Mouse (Mus musculus): ENCODE data around the gene Zfp688.
"Not testable (repeated sequence)": the region's sequence is repeated elsewhere in the genome, so short reads cannot be mapped to it uniquely, and the experiment has no call there.

Gene Zfp688

DNA sequence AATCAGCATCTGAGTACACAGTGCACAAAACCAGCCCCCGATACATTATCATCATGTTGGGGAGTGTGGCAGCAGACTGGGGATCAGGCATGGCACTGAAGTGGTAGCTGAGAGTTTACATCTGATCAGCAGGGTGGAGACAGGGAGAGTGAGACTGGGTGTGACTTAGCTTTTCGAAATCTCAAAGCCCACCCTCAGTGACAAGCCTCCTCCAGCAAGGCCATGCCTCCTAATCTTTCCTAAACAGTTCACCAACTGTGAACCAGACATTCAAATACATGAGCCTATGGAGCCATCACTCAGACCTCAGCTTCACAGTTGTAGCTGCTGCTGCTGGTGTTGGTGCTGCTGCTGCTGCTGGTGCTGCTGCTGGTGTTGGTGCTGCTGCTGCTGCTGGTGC lies 10.4 kb downstream of the Zfp688 start:
- no peak for DNase-seq (ENCODE audit: low read depth, low spot score)

DNA sequence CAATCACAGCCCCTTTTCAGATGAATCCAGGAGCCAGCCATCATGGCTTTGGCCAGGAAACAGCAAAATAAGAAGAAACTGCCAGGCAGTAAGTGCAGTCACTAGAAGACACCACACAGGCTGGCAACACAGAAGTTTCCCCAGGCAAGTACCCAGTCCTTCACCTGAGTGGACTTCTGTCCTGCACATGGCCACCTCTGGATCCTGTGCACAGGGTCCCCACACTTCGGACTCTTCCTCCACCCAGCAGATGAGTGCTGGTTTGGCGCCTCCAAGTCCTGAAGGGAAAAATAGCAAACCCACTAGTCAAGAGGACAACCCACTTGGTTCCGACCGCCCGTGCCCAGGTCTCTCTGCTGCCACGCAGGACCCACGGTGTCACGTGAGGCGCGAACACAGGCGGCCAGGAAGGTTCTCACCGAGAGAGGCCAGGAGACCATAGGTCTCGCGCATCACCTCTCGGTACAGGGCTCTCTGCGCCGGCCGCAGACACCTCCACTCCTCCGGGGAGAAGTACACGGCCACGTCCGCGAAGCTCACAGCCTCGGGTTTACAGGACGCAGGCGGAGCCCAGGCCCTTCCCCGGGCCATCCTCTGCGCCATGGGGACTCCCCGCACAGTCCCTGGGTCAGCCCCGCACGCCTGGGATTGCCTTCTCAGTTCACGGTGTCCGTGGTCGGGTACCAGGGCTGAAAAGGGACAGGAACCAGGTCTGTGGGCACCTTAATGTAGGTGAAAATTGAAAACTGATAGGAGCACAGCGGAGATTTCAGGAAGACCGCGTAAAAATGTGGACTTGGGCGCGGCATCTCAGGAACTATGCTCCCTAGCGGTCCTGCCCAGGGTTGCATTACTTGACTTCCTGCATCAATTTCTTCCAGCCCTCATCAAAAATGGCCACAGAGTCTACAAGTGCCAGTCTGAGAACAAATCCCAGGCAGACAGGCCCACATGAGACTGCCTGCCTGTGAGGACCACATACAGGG lies 15.6 kb downstream of the Zfp688 start, which contains the start of gene Zfp764:
Zfp764 (minus strand) TSS at position 821 of the 986 bp plus-strand sequence.
- DNase-seq (ENCODE audit: low read depth, low spot score), result peak; percentile 92

DNA sequence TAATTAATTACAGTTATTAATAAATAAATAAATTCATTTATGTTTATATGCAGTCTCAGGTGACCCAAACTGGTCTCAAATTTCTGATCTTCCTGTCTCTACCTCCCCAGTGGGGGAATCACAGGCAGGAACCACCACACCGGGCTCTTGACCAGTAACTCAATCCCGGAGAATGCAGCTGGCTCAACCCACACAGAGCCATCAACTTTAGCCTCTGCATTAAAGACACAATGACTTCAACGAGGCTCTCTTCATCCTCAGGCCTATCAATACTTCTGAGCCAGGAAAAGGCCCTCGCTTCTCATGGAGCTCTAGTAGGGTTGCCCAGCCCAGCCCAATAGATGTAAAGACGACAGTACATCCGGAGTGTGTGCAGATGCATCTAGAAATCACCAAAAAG lies 17.8 kb downstream of the Zfp688 start:
- not testable (repeated sequence) for DNase-seq (ENCODE audit: low read depth, low spot score)

DNA sequence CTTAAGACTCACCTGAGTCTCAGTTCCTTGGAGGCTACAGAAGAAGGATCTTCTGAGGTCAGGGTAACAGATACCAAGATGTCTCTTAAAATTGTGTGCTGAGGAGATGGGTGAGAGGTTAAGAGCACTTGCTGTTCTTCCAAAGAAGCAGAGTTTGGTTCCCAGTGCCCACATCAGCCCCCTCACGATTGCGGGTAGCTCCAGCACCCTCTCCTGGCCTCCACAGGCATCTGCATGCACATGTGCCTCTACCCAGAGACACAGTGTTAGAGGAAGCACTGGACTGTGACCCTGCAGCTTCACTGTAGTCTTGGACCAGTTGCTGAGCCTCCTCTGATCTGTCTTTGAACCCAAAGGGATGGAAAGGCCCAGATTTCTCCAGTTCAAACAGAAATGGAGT lies 18.9 kb downstream of the Zfp688 start:
- DNase-seq (ENCODE audit: low read depth, low spot score), result peak; percentile 53

DNA sequence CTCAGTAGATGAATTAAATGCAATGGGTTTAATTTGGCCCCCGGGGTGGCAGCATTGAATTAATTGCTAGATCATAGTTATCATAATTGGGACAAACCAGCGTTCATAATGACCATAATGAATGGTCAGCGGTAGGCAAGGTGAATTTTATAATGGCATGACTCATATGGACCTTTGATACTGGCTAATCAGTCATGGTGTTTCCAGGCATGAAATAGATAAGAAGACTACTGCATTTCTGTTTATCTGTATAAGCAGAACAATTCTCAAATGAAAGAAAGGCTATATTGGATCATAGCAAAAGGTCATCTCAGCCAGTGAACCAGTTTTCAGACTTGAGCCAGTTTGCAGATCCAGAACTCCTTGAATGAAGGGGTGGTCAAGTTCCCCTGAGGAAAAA lies 21.5 kb downstream of the Zfp688 start:
- no peak for DNase-seq (ENCODE audit: low read depth, low spot score)

DNA sequence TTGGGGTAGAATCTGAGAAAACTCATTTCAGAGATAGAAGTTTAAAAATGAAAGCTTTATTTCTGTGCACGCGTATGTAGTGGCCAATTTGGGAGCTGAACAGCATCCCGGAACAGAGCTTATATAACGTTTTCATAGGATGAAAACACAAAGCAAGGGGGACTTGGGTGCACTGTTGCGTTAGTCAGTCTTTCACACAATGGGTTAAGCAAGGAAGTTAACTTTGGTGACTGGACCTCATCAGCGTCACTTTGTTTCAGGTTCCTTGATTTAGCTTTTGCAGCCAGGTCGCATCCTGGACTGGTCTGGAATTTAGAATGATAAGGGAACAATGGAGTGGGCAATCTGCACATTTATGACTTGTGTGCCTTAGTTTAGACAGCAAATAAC lies 27.9 kb downstream of the Zfp688 start:
- no peak for DNase-seq (ENCODE audit: low read depth, low spot score)

DNA sequence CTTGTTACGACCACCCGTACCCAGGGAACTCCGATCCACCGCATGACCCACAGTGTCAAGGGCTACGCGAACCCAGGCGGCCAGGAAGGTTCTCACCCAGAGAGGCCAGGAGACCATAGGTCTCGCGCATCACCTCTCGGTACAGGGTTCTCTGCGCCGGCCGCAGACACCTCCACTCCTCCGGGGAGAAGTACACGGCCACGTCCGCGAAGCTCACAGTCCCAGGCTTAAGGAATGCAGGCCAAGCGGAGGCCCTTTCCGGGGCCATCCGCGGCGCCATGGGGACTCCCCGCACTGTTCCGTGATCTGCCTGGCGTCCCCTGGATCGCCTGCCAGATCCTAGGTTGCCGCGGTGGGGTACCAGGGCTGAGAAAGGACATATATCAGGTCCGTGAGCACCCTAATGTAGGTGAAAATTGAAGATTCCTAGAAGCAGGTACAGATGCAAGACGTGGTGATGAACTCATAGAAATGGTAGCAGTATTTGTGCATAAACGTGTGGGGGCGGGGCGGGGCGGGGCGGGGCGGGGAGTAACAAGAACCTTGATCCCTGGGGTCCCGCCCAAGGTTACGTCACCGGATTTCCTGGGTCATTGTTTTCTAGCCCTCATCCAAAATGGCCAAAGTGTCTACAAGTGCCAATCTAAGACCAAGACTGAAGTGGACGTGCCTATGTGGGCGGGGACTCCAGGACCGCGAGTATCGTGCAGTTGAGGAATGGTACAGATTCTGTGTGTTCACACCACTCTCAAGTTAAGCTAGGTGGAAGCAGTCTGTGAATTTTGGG lies 28.5 kb downstream of the Zfp688 start, which contains the start of gene E430018J23Rik:
E430018J23Rik (minus strand) TSS at position 473 of the 787 bp plus-strand sequence.
- peak; percentile 98 for DNase-seq (ENCODE audit: low read depth, low spot score)

DNA sequence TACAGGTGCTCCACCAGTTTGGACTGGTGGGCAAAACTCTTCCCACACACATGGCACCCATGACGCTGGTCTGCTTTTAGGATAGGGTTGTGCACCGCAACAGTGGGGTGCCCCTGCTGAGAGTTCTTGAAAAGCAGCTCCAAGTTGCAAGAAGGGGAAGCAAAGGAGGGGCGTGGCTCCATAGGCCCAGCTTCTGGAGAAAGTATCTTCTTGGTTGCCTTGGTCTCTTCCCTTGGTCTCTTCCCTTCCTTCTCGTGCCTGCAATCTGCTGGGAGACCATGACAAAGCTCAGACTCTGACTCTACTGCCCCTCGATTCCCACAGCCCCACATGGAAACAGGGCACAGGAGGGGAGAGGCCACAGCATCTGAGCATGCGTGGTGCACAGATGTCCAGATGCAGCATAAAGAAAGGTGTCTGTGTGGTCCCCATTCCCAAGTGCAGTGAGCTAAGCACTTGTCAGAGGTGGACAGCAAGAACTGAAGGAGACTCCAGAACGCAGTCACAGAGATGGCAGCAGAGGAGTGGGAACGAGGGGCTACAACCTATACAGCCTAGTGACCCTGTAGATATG lies 29.5 kb downstream of the Zfp688 start:
- DNase-seq (ENCODE audit: low read depth, low spot score), result no peak

DNA sequence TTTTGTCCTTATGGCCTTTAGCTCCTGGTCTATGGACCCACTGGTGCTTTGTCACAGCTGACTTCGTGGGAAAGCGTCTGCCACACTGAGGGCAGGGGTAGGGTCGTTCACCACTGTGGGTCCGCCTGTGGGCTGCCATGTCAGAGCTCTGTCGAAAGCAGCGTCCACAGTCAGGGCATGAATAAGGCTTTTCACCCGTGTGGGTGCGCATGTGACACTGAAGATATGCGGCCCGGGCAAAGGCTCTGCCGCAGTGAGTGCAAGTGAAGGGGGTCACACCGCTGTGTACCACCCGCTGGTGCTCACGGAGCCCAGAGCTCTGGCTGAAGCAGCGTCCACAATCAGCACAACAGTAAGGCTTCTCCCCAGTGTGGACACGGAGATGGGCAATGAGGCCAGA lies 30.3 kb downstream of the Zfp688 start:
- no peak for DNase-seq (ENCODE audit: low read depth, low spot score)

DNA sequence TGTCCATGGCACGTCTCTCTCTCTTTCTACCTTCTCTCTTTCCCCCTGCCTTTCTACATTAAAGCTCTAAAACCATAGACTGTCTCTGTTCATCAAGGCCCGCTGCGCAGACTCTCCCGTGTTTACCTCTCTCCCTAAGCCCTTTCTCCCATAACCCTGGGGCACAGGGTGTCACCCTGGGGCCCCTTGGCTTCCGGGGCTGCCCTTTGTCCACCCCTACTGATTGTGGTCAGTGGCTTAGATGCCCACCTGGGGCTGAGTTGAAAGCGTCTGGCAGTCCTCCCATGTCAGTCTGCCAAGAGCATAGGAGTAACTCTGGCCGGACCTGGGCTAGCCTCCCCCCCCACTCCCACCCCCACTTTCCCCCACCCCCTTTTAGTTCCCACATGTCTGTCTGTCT lies 31.6 kb downstream of the Zfp688 start:
- no peak for DNase-seq (ENCODE audit: low read depth, low spot score)

DNA sequence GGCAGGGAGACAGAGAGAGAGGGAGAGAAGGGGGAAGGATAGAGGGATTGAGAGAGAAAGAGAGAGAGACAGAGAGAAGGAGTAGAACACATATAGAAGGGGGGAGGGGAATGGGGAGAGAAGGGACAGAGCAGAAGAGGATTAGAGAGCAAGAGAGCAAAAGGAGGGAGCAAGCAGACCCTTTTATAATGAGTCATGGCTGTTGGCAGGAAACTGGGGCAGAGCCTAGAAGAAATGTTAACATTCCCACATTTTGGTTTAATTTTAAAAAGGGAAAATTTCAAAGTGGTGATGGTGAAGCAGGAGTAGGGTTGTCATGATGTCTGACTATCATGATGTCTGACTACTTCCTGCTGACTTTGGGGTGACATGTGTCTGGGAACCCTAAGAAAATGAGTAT lies 33.7 kb downstream of the Zfp688 start:
- not testable (repeated sequence) for DNase-seq (ENCODE audit: low read depth, low spot score)

DNA sequence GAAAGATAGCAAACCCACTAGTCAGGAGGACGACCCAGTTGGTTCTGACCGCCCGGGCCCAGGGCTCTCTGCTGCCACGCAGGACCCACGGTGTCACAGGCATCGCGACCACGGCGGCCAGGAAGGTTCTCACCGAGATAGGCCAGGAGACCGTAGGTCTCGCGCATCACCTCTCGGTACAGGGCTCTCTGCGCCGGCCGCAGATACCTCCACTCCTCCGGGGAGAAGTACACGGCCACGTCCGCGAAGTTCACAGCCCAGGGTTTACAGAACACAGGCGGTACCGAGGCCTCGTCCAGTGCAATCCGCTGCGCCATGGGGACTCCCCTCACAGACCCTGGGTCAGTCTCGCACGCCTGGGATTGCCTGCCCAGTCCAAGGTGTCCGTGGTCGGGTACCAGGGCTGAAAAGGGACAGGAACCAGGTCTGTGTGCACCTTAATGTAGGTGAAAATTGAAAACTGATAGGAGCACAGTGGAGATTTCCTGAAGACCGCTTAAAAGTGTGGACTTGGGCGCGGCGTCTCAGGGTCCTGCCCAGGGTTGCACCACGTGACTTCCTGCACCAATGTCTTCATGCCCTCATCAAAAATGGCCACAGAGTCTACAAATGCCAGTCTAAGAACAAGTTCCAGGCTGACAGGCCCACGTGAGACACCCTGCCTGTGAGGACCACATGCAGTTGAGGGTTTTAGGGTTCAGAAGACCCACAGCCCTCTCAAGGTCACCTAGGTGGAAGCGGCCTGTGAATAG lies 35.1 kb downstream of the Zfp688 start, which contains the start of gene 9130019O22Rik:
9130019O22Rik (minus strand) TSS at position 526 of the 752 bp plus-strand sequence.
- DNase-seq (ENCODE audit: low read depth, low spot score), result peak; percentile 94

DNA sequence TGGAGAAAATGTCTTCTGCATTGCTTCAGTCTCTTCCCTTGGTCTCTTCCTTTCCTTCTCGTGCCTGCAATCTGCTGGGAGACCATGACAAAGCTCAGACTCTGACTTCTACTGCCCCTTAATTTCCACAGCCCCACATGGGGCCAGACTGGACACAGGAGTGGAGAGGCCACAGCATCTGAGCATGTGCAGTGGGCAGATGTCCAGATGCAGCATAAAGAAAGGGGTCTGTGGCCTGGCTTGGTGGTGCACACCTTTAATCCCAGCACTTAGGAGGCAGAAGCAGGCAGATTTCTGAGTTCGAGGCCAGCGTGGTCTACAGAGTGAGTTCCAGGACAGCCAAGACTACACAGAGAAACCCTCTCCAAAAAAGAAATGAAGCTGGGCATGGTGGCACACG lies 36.3 kb downstream of the Zfp688 start:
- not testable (repeated sequence) for DNase-seq (ENCODE audit: low read depth, low spot score)

DNA sequence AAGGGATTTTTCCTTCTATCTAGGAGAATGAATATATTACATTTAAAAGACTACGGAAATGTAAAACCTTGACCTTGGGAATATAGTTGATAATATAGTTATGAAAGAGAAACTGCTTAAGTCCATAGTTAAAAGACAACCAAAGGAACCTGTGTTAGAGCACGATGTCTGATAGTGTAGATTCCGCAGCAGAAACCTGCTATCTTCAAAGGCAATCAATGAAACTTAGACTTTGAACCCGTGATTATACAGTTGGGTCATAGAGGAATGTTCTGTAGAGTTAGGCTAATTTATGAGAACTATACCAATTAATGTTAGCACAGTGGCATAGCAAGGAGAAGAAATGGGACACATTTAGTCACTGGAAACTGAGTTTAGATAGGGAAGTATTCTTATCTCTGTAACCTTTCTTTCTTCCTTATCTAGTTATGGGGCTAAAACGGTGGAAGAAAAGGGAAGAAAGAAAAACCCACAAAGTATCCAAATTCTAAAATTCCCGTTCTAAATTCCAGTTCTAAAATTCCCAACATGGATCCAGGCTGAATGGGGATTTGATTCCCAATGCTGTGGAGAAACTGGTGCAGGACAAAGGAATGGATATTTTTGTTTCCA lies 43.5 kb downstream of the Zfp688 start:
- DNase-seq (ENCODE audit: low read depth, low spot score), result no peak

DNA sequence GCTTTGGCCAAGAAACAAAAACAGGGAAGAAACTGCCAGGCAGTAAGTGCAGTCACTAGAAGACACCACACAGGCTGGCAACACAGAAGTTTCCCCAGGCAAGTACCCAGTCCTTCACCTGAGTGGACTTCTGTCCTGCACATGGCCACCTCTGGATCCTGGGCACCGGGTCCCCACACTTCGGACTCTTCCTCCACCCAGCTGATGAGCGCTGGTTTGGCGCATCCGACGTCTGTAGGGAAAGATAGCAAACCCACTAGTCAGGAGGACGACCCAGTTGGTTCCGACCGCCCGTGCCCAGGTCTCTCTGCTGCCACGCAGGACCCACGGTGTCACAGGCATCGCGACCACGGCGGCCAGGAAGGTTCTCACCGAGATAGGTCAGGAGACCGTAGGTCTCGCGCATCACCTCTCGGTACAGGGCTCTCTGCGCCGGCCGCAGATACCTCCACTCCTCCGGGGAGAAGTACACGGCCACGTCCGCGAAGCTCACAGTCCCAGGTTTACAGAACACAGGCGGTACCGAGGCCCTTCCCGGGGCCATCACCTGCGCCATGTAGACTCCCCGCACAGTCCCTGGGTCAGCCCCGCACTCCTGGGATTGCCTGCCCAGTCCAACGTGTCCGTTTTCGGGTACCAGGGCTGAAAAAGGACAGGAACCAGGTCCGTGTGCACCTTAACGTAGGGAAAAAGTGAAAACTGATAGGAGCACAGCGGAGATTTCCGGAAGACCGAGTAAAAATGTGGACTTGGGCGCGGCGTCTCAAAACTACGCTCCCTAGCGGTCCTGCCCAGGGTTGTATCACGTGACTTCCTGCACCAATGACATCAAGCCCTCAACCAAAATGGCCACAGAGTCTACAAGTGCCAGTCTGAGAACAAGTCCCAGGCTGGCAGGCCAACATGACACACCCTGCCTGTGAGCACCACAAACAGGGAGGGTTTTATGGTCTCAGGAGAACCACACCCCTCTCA lies 46.3 kb downstream of the Zfp688 start, which contains the start of gene Zfp747:
Zfp747 (minus strand) TSS at position 780 of the 975 bp plus-strand sequence.
- peak; percentile 98 for DNase-seq (ENCODE audit: low read depth, low spot score)

DNA sequence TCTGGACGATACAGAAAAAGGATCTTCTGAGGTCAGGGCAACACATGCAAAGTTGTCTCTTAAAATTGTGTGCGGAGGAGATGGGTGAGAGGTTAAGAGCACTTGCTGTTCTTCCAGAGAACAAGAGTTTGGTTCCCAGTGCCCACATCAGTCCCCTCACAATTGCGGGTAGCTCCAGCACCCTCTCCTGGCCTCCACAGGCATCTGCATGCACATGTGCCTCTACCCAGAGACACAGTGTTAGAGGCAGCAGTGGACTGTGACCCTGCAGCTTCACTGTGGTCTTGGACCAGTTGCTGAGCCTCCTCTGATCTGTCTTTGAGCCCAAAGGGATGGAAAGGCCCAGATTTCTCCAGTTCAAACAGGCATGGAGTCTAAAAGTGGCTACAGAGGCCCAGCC lies 50.0 kb downstream of the Zfp688 start:
- peak; percentile 59 for DNase-seq (ENCODE audit: low read depth, low spot score)

DNA sequence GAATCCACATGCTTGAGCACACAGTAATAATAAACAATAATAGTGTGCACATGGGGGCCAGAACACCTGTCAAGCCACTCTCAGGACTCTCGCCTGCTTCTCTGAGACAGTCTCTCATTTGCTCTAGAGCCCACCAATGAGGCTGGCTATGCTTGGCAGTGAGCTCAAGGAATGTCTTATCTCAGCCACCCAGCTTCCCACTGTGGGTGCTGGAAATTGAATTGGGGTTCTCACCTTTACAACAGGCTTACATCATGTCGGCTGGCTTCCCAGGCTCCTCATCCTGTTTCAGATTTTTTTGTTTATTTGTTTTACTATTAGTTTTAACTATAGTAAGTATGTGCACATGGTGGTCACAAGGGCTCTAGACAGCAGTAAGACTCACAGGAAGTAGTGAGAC lies 50.7 kb downstream of the Zfp688 start:
- DNase-seq (ENCODE audit: low read depth, low spot score), result no peak
